Mouse (Mus musculus) neural tube, embryonic 15.5 days (tissue): Measurements from ENCODE around the gene AW146154. TPM values are rescaled to one million over a fixed set of nuclear protein-coding genes. Genes with fewer than 3 reads are reported as not detected.

Experiments used
- polyA plus RNA-seq: library from polyadenylated mRNA; unstranded; fragments of >200 nt; fragmentation: Nextera tagmentation; extraction: Ambion mirVana; gene quantifications from 2 replicates; pipeline ENCODE4 v1.2.1, GENCODE M21; 2015

The AW146154 gene
- polyA plus RNA-seq, 1 experiment from 2014 or later: 4.4 TPM

Other genes with a start within 250 kb of the AW146154 start
- 9.3 and 10.4 TPM in 2 replicates for gene AI987944, start 106.5 kb downstream of the AW146154 start, polyA plus RNA-seq
- gene Vmn2r57, start 51.2 kb downstream of the AW146154 start, polyA plus RNA-seq: 0.64 and 0.77 TPM in 2 replicates
- gene Gm20449, start 473 bp downstream of the AW146154 start, polyA plus RNA-seq: 0.09 and 0.20 TPM in 2 replicates
- 0.19 TPM in 1 of 2 replicates, not detected in the other for gene Gm6871, start 73.8 kb upstream of the AW146154 start, polyA plus RNA-seq
- gene 2610021A01Rik, start 99.3 kb upstream of the AW146154 start, polyA plus RNA-seq: 12.3 and 12.8 TPM in 2 replicates
- gene Zfp788, start 133.3 kb upstream of the AW146154 start, polyA plus RNA-seq: 21.9 and 24.0 TPM in 2 replicates